Mouse (Mus musculus) hindbrain, embryonic 13.5 days (tissue): Measurements from ENCODE around the gene Rpl7a. TPM values are rescaled to one million over a fixed set of nuclear protein-coding genes. Genes with fewer than 3 reads are reported as not detected.

ENCODE experiments used
- ATAC-seq: fragments of 200-750 bp; cut with Nextera tagmentation; 2 replicates; pipeline ENCODE4 v1.8.0; 2017; ENCODE audit warnings: moderate TSS enrichment; ENCODE audit not compliant: low FRiP score
- H3K27ac ChIP-seq: fragments of 300-500 bp; sonication (generic); 2 replicates; pipeline ENCODE4 v1.5.1; 2015; ENCODE audit warnings: inconsistent platforms, mild to moderate bottlenecking, moderate library complexity
- H3K27me3 ChIP-seq: fragments of 300-500 bp; sonication (generic); 2 replicates; pipeline ENCODE4 v1.6.1; 2015; ENCODE audit warnings: mild to moderate bottlenecking, inconsistent platforms
- H3K36me3 ChIP-seq: fragments of 300-500 bp; sonication (generic); 2 replicates; pipeline ENCODE4 v1.6.1; 2015; ENCODE audit warnings: mild to moderate bottlenecking, inconsistent platforms
- H3K4me1 ChIP-seq: fragments of 300-500 bp; sonication (generic); replicated peaks from 2 replicates; pipeline ENCODE4 v1.6.1; 2015; ENCODE audit warnings: inconsistent platforms
- H3K4me2 ChIP-seq: fragments of 300-500 bp; sonication (generic); 2 replicates; pipeline ENCODE4 v1.6.1; 2015; ENCODE audit warnings: inconsistent platforms, mild to moderate bottlenecking, moderate library complexity
- H3K4me3 ChIP-seq: fragments of 300-500 bp; sonication (generic); 2 replicates; pipeline ENCODE4 v1.5.1; 2015; ENCODE audit warnings: mild to moderate bottlenecking, inconsistent platforms
- H3K9ac ChIP-seq: fragments of 300-500 bp; sonication (generic); 2 replicates; pipeline ENCODE4 v1.6.1; 2015; ENCODE audit warnings: mild to moderate bottlenecking, inconsistent platforms
- H3K9me3 ChIP-seq: fragments of 300-500 bp; sonication (generic); 2 replicates; pipeline ENCODE4 v1.6.1; 2016; ENCODE audit warnings: inconsistent platforms
- WGBS: fragments of 180-500 bp; shearing (Covaris S2); methylation state at CpG from one replicate; pipeline ENCODE4 v1.1.7; 2015; 5-methylcytosine and 5-hydroxymethylcytosine counted together
- polyA plus RNA-seq: library from polyadenylated mRNA; unstranded; fragments of >200 nt; fragmentation: Nextera tagmentation; extraction: Ambion mirVana; gene quantifications from 2 replicates; pipeline ENCODE4 v1.2.1, GENCODE M21; 2015

Gene Rpl7a
- polyA plus RNA-seq, 1 experiment from 2014 or later, result 509 TPM

DNA sequence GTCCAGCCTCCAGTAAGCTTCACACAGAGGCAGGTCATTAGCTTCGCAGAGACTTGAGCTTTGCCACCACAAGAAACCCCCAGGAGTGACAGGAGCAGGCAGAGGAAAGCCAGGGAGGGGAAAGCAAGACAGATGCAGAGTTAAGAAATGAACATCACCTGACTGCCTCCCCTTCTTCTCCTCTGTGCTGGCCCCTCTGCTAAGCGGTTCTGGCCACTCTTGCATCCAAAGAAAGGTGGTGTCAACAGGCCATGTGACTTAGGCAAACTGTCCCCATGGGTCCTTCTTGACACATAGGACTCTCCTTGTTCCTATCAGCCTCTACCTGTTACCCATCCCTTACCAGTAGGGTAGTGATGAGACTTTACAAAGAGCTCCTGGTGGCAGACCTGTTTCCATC lies 4.6 kb upstream of the Rpl7a start:
- 91% methylated on average over 2 of the region's 2 CpGs for WGBS
- no peak overlapping the region for H3K4me3 ChIP-seq
- ATAC-seq, result no peak

GRCm38 (mm10) chr2:26906431-26906830 lies 4.1 kb upstream of the Rpl7a start:
- H3K9ac ChIP-seq, result 0 out of 2 replicates have a peak overlapping the region, but pooled peaks have one; percentile 31
- WGBS, result 93% methylated on average over 3 of the region's 3 CpGs
- no peak for ATAC-seq

More for the DNA sequence above, 4.6 kb upstream of the Rpl7a start:
- peaks cover 55% of the 10 kb centered on the region for H3K4me1 ChIP-seq
- H3K27ac ChIP-seq, result no peak overlapping the region
- no peak overlapping the region for H3K4me2 ChIP-seq
- H3K9ac ChIP-seq, result no peak overlapping the region
- peaks cover 46% of the 10 kb centered on the region for H3K36me3 ChIP-seq
- no peaks in the 10 kb centered on the region for H3K27me3 ChIP-seq
- H3K9me3 ChIP-seq, result no peaks in the 10 kb centered on the region

DNA sequence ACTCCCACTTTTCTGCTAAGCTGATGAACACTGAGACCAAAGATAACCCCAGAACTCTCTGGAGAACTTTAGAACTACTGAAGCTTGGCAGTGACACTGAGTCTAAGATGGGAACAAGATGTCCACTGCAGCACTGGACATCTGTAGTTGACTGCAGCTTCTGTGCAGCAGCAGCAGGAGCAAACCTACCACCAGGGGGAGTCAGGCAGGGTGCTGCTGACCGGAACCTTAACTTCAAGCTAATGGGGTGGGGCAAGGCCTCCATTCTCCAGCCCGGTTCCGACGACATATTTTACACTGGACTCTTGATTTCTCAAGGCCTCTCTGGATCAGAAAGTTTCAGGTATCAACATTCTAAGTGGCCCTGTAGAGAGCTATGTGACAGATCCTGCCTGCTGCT lies 3.5 kb upstream of the Rpl7a start:
- H3K36me3 ChIP-seq, result peaks cover 53% of the 10 kb centered on the region
- H3K9me3 ChIP-seq, result no peaks in the 10 kb centered on the region
- WGBS, result 67% methylated on average over 4 of the region's 4 CpGs
- no peak overlapping the region for H3K4me3 ChIP-seq
- no peak overlapping the region for H3K27ac ChIP-seq
- no peaks in the 10 kb centered on the region for H3K27me3 ChIP-seq
- H3K4me1 ChIP-seq, result peaks cover 50% of the 10 kb centered on the region
- H3K9ac ChIP-seq, result 0 out of 2 replicates have a peak overlapping the region, but pooled peaks have one; percentile 90
- ATAC-seq, result no peak
- no peak overlapping the region for H3K4me2 ChIP-seq

More at GRCm38 (mm10) chr2:26906431-26906830, 4.1 kb upstream of the Rpl7a start:
- Histone ChIP-seq H3K27me3 (no peaks in the 10 kb centered on the region), H3K4me3 (no peak overlapping the region), H3K4me2 (no peak overlapping the region), H3K27ac (no peak overlapping the region), H3K9me3 (no peaks in the 10 kb centered on the region), H3K36me3 (peaks cover 46% of the 10 kb centered on the region), H3K4me1 (peaks cover 50% of the 10 kb centered on the region)

GRCm38 (mm10) chr2:26908710-26909386 lies 1.7 kb upstream of the Rpl7a start:
- H3K4me1 ChIP-seq, result peaks cover 50% of the 10 kb centered on the region
- WGBS, result 92% methylated on average over 18 of the region's 18 CpGs
- peak overlapping the region; percentile 70 for H3K4me2 ChIP-seq
- H3K9ac ChIP-seq, result peak overlapping the region; percentile 90
- ATAC-seq, result no peak
- H3K4me3 ChIP-seq, result peak overlapping the region; percentile 85
- no peaks in the 10 kb centered on the region for H3K27me3 ChIP-seq
- H3K36me3 ChIP-seq, result peaks cover 70% of the 10 kb centered on the region
- H3K9me3 ChIP-seq, result no peaks in the 10 kb centered on the region
- H3K27ac ChIP-seq, result no peak overlapping the region

GRCm38 (mm10) chr2:26909387-26909784 lies 1.2 kb upstream of the Rpl7a start:
- H3K4me2 ChIP-seq, result peak overlapping the region; percentile 70
- peak overlapping the region; percentile 85 for H3K4me3 ChIP-seq
- no peak for ATAC-seq
- no peaks in the 10 kb centered on the region for H3K9me3 ChIP-seq
- H3K4me1 ChIP-seq, result peaks cover 46% of the 10 kb centered on the region
- no peaks in the 10 kb centered on the region for H3K27me3 ChIP-seq
- 0 out of 2 replicates have a peak overlapping the region, but pooled peaks have one; percentile 96 for H3K27ac ChIP-seq
- H3K36me3 ChIP-seq, result peaks cover 71% of the 10 kb centered on the region
- H3K9ac ChIP-seq, result peak overlapping the region; percentile 90

DNA sequence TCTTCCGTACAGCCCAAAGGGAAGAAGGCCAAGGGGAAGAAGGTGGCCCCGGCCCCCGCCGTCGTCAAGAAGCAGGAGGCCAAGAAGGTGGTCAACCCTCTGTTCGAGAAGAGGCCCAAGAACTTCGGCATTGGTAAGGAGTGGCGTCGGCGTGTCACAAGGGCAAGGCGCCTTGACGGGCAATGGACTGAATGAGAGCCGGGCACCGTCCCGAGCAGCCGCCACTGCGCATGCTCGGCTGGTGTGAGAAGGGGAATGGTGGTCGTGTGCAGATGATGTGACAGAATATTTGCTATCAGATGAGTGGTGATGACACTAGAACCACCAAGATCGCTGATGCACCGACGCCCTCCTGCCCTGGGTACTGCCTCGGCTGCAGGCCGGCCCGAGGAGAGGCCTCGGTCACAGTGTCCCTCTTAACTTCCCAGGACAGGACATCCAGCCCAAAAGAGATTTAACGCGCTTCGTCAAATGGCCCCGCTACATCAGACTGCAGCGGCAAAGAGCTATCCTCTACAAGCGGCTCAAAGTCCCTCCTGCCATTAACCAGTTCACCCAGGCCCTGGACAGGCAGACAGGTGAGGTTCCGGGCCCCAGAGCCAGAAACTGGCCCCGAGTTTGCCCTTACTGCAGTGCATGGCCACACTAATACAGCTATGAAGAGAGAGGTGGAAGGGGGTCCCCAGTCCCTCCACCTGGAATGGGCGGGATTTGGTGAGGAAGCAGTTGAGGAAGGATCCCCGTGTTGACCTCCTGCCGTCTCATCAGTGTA lies 616 bp downstream of the Rpl7a start:
- Histone ChIP-seq H3K4me3 (peak overlapping the region; percentile 85), H3K4me1 (peaks cover 59% of the 10 kb centered on the region), H3K9me3 (no peaks in the 10 kb centered on the region), H3K9ac (peak overlapping the region; percentile 99), H3K27me3 (no peaks in the 10 kb centered on the region), H3K36me3 (peaks cover 58% of the 10 kb centered on the region), H3K27ac (peak overlapping the region; percentile 96), H3K4me2 (peak overlapping the region; percentile 100)
- WGBS, result under 1% methylated on average over 37 of the region's 37 CpGs
- ATAC-seq, result peak; percentile 44

GRCm38 (mm10) chr2:26912253-26912770 lies 1.7 kb downstream of the Rpl7a start:
- 77% methylated on average over 5 of the region's 5 CpGs for WGBS
- ATAC-seq, result no peak
- Histone ChIP-seq H3K9ac (peak overlapping the region; percentile 99), H3K36me3 (peaks cover 47% of the 10 kb centered on the region), H3K9me3 (no peaks in the 10 kb centered on the region), H3K4me3 (peak overlapping the region; percentile 85), H3K27ac (no peak overlapping the region), H3K4me2 (peak overlapping the region; percentile 100), H3K4me1 (peaks cover 65% of the 10 kb centered on the region), H3K27me3 (no peaks in the 10 kb centered on the region)

- H3K9me3 ChIP-seq, result no peaks in the 10 kb centered on the region
- no peaks in the 10 kb centered on the region for H3K27me3 ChIP-seq
- H3K4me3 ChIP-seq, result no peak overlapping the region
- H3K36me3 ChIP-seq, result peaks cover 45% of the 10 kb centered on the region
- no peak for ATAC-seq
- no peak overlapping the region for H3K9ac ChIP-seq
- H3K4me2 ChIP-seq, result no peak overlapping the region
- 91% methylated on average over 17 of the region's 17 CpGs for WGBS
- H3K4me1 ChIP-seq, result peaks cover 65% of the 10 kb centered on the region
- no peak overlapping the region for H3K27ac ChIP-seq
Measured at GRCm38 (mm10) chr2:26913416-26914147, 3.0 kb downstream of the Rpl7a start.

DNA sequence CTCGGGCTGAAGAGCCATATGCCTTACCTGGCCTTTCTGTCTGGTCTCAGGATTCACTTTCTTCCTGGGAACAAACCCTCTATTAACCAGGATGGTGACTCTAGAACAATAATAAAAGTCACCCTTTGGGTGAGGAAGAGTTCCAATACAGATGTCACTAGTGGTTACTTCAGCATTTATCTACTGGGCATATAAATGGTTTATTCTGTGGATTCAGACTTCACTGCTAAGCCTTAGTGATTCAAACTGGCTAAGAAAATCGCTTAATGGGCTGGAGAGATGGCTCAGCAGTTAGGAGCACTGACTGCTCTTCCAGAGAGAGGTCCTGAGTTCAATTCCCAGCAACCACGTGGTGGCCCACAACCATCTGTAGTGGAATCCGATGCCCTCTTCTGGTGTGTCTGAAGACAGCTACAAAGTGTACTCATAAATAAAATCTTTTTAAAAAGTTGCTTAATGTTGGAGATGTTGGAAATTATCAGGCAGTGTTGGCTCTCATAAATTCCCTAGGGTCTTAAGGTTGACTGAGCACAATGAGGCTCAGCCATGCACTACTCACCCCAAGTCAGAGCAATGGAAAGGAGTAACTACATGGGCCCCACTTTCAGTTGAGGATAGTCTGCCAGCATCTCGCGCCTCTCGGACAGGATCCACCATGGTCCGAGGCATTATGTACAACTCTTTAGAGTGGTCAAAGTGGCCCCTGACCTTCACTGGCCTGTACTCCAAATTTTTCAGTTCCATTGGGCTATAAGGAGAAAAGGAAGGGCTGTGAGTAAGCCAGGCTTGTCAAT lies 3.8 kb downstream of the Rpl7a start:
- Histone ChIP-seq H3K4me2 (peak overlapping the region; percentile 100; the same call in 1 of the 2 replicates), H3K27ac (no peak overlapping the region), H3K4me1 (peaks cover 58% of the 10 kb centered on the region), H3K9ac (no peak overlapping the region), H3K36me3 (peaks cover 52% of the 10 kb centered on the region), H3K4me3 (no peak overlapping the region), H3K27me3 (no peaks in the 10 kb centered on the region), H3K9me3 (no peaks in the 10 kb centered on the region)
- no peak for ATAC-seq
- WGBS, result 67% methylated on average over 8 of the region's 8 CpGs

- H3K4me1 ChIP-seq, result peaks cover 51% of the 10 kb centered on the region
- H3K4me3 ChIP-seq, result peak within 1 kb of the TSS; percentile 62
- H3K9ac ChIP-seq, result peak within 1 kb of the TSS; percentile 91
- peak; percentile 80 for ATAC-seq
- H3K27ac ChIP-seq, result peak within 1 kb of the TSS; percentile 83
- WGBS, result 2% methylated on average over 47 of the region's 47 CpGs
- no peaks in the 10 kb centered on the region for H3K27me3 ChIP-seq
- H3K4me2 ChIP-seq, result peak within 1 kb of the TSS; percentile 100
- H3K9me3 ChIP-seq, result no peaks in the 10 kb centered on the region
- H3K36me3 ChIP-seq, result peaks cover 70% of the 10 kb centered on the region
Measured at GRCm38 (mm10) chr2:26915927-26916728, 5.6 kb downstream of the Rpl7a start, which contains the start of the genes Surf2 and Surf1. Gene Surf2 (plus strand): TSS chr2:26916367. Gene Surf1 (minus strand): TSS chr2:26916530.

DNA sequence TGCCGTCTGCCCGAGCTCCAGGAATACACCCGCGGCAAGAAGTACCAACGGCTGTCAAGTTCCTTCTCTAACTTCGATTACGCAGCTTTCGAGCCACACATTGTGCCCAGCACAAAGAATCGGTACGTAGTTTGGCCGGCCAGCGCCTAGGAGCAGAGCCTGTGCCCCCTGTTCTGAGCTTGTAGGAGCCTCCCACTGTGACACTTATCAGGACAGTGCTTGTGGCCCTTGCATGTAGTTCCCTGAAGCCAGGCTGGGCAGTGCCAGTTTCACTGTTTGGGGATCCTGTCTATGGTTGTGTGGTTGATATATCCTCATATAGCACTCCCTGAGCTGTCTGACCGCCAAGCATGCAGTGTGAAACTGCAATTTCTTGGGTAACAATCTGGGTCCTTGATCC lies 6.2 kb downstream of the Rpl7a start:
- 3% methylated on average over 13 of the region's 13 CpGs for WGBS
- Histone ChIP-seq H3K9ac (peak overlapping the region; percentile 91), H3K36me3 (peaks cover 73% of the 10 kb centered on the region), H3K27me3 (no peaks in the 10 kb centered on the region), H3K4me2 (peak overlapping the region; percentile 100), H3K9me3 (no peaks in the 10 kb centered on the region), H3K4me1 (peaks cover 47% of the 10 kb centered on the region), H3K27ac (peak overlapping the region; percentile 83), H3K4me3 (peak overlapping the region; percentile 62)
- ATAC-seq, result peak; percentile 5
